8 mouse cellular contexts compared by ENCODE assay signal in genomic region chr9:80066367-80067220, GRCm38 (mm10). TPM values are rescaled to one million over a fixed set of nuclear protein-coding genes. Genes with fewer than 3 reads are reported as not detected.
A peak's percentile ranks its signal among the peaks of the same experiment; 100 is the strongest.
DNase-seq lines count a peak whose midpoint lies in the region; ATAC-seq and TF ChIP-seq lines count a peak whose summit lies in the region.

TSS of gene Senp6 (plus strand) at chr9:80066903.

- H3K27me3 ChIP-seq in E14TG2a.4 (ENCODE audit: insufficient read depth, low read length), result no peaks in the 10 kb centered on the region
- no peaks in the 10 kb centered on the region for H3K27me3 ChIP-seq in forebrain, embryonic 12.5 days
- no peaks in the 10 kb centered on the region for H3K27me3 ChIP-seq in heart, embryonic 16.5 days (ENCODE audit: control insufficient read depth, insufficient read depth, low read length)

- H3K4me2 ChIP-seq in forebrain, embryonic 12.5 days, result peak within 1 kb of the TSS; percentile 57
- peak within 1 kb of the TSS; percentile 65 for H3K4me2 ChIP-seq in heart, embryonic 16.5 days (ENCODE audit: low read depth, low read length)

- no peak for TF ChIP-seq CTCF in E14TG2a.4 (conservative IDR thresholded peaks at IDR 0.05; ENCODE audit: low read length)

- no peaks in the 10 kb centered on the region for H3K36me3 ChIP-seq in E14TG2a.4 (ENCODE audit: insufficient read depth, low read length)
- no peaks in the 10 kb centered on the region for H3K36me3 ChIP-seq in forebrain, embryonic 12.5 days (replicated peaks)
- H3K36me3 ChIP-seq in heart, embryonic 16.5 days (ENCODE audit: control insufficient read depth, insufficient read depth), result no peaks in the 10 kb centered on the region

- peak within 1 kb of the TSS; percentile 99 for H3K9ac ChIP-seq in forebrain, embryonic 12.5 days
- peak within 1 kb of the TSS; percentile 100 for H3K9ac ChIP-seq in heart, embryonic 16.5 days (ENCODE audit: low read length)

- H3K27ac ChIP-seq in brown adipose tissue, adult 24 weeks (replicated peaks; ENCODE audit: low read depth, low read length), result peak within 1 kb of the TSS; percentile 87
- peak within 1 kb of the TSS; percentile 100 for H3K27ac ChIP-seq in forebrain, embryonic 12.5 days
- H3K27ac ChIP-seq in heart, embryonic 16.5 days (ENCODE audit: low read length), result peak within 1 kb of the TSS; percentile 100

- peak; percentile 94 for ATAC-seq in forebrain, embryonic 12.5 days (ENCODE audit: low FRiP score)
- ATAC-seq in heart, embryonic 16.5 days (replicated peaks; ENCODE audit: extremely low read depth, insufficient read depth, low FRiP score), result peak; percentile 90
- ATAC-seq in neutrophil, adult 5-6 weeks (ENCODE audit: extremely low read depth, insufficient number of reproducible peaks, low FRiP score, poor library complexity, severe bottlenecking), result peak; percentile 45

- WGBS in forebrain, embryonic 12.5 days, result under 1% methylated on average over 40 of the region's 74 CpGs
- under 1% methylated on average over 65 of the region's 74 CpGs for WGBS in heart, embryonic 16.5 days

- H3K4me1 ChIP-seq in E14TG2a.4 (replicated peaks; ENCODE audit: low read depth, low read length), result peaks cover 24% of the 10 kb centered on the region
- H3K4me1 ChIP-seq in brown adipose tissue, adult 24 weeks (ENCODE audit: control insufficient read depth, insufficient read depth, insufficient read length, low read length), result peaks cover 6% of the 10 kb centered on the region
- peaks cover 19% of the 10 kb centered on the region for H3K4me1 ChIP-seq in forebrain, embryonic 12.5 days
- H3K4me1 ChIP-seq in heart, embryonic 16.5 days (ENCODE audit: control insufficient read depth, insufficient read depth, low read length), result peaks cover 22% of the 10 kb centered on the region

- peak within 1 kb of the TSS; percentile 88 for H3K4me3 ChIP-seq in E14TG2a.4 (replicated peaks; ENCODE audit: low read length)
- peak within 1 kb of the TSS; percentile 82 for H3K4me3 ChIP-seq in brown adipose tissue, adult 24 weeks (ENCODE audit: insufficient read depth, low read depth, low read length)
- H3K4me3 ChIP-seq in forebrain, embryonic 12.5 days (replicated peaks), result peak within 1 kb of the TSS; percentile 95
- peak within 1 kb of the TSS; percentile 98 for H3K4me3 ChIP-seq in heart, embryonic 16.5 days (ENCODE audit: low read length)

- H3K9me3 ChIP-seq in E14TG2a.4 (ENCODE audit: low read length), result peaks cover 36% of the 10 kb centered on the region
- H3K9me3 ChIP-seq in forebrain, embryonic 12.5 days, result 0 out of 2 replicates have a peak, but pooled peaks cover 4% of the 10 kb centered on the region
- H3K9me3 ChIP-seq in heart, embryonic 16.5 days (replicated peaks; ENCODE audit: control insufficient read depth, low read length), result peaks cover 10% of the 10 kb centered on the region

- peak; percentile 76 to 91 for DNase-seq in kidney, postnatal 25 days
- DNase-seq in lung, adult 18-20 months, result peak; percentile 74 to 78
- peak; percentile 51 to 56 for DNase-seq in thymus, adult 18-20 months

RNA-seq across cellular contexts. Expression of gene Senp6, which starts in this region (rescaled TPM):
- polyA plus RNA-seq in brown adipose tissue, adult 24 weeks (2012; ENCODE audit: insufficient read depth, insufficient read length, missing spikeins), result 38.4 and 47.2 TPM in 2 replicates
- polyA plus RNA-seq in forebrain, embryonic 12.5 days (2016; fragmentation: Nextera tagmentation; extraction: Ambion mirVana), result 72.2 and 75.5 TPM in 2 replicates
- 30.4 and 32.0 TPM in 2 replicates for polyA plus RNA-seq in heart, embryonic 16.5 days (2015; fragmentation: Nextera tagmentation; extraction: Ambion mirVana)
- 211 and 214 TPM in 2 replicates for total RNA-seq in neutrophil, adult 5-6 weeks (2017)

Comparison
In these comparisons a context has a peak if more than half of its experiments do, and no peak if none do; other contexts are left out.
1. Peak in every context shown above with its lines: DNase-seq, ATAC-seq, H3K4me3 ChIP-seq and H3K27ac ChIP-seq.